Mouse (Mus musculus) CH12.LX (cell line): ENCODE measurements at regions not wholly inside any gene's neighbourhood (a gene's known extent, or its start where the extent isn't known, plus 50 kb on each side); places are given as distances from the start of the nearest gene placed in this dataset.

Experiments used
- DNase-seq: peaks from one replicate; pipeline ENCODE4 v3.0.0-alpha.2; 2013; ENCODE audit errors: extremely low read depth
- H3K27ac ChIP-seq: 2 replicates; pipeline ENCODE4 v1.5.1; 2012; ENCODE audit warnings: low read depth, mild to moderate bottlenecking, control low read depth, moderate library complexity; ENCODE audit not compliant: insufficient read depth
- H3K27me3 ChIP-seq: replicated peaks from 2 replicates; pipeline ENCODE3; 2012; ENCODE audit warnings: inconsistent platforms
- H3K36me3 ChIP-seq, 2 experiments: replicated peaks in 1 of 2; 2 replicates each; pipeline versions ENCODE3 to v1.6.1; 2012; ENCODE audit warnings: inconsistent platforms in 1 of 2, low read length in 1 of 2, mild to moderate bottlenecking in 1 of 2, mixed read lengths in 1 of 2, moderate library complexity in 1 of 2; ENCODE audit not compliant: control insufficient read depth in 1 of 2, insufficient read depth in 1 of 2
- H3K4me1 ChIP-seq, 2 experiments: 2 replicates each; pipeline ENCODE4 v1.6.1; 2012; ENCODE audit warnings: inconsistent platforms in 1 of 2, moderate library complexity in 1 of 2; ENCODE audit not compliant: insufficient read depth in 2 of 2, control insufficient read depth in 1 of 2
- H3K4me2 ChIP-seq: 2 replicates; pipeline ENCODE4 v1.6.1; 2012; ENCODE audit warnings: low read depth, mild to moderate bottlenecking, control low read depth; ENCODE audit not compliant: poor library complexity, insufficient read depth, severe bottlenecking
- H3K4me3 ChIP-seq, 3 experiments: fragments of 150-350 bp in 1 of 3; sonication (generic) in 1 of 3; replicated peaks in 1 of 3; 2 replicates each; pipeline versions ENCODE3 to v1.5.1; 2011 to 2012; ENCODE audit warnings: low read depth in 2 of 3, low read length in 2 of 3, mild to moderate bottlenecking in 2 of 3, moderate library complexity in 2 of 3, control low read depth in 1 of 3, improper control_type of control experiment in 1 of 3, inconsistent platforms in 1 of 3, mixed read lengths in 1 of 3; ENCODE audit not compliant: poor library complexity in 1 of 3
- H3K79me2 ChIP-seq: replicated peaks from 2 replicates; pipeline ENCODE4 v1.6.1; 2012; ENCODE audit warnings: mild to moderate bottlenecking, moderate library complexity; ENCODE audit not compliant: control insufficient read depth, poor library complexity, insufficient read depth, severe bottlenecking; ENCODE audit errors: extremely low read depth
- H3K9ac ChIP-seq: 2 replicates; pipeline ENCODE4 v1.6.1; 2012; ENCODE audit warnings: low read depth, mild to moderate bottlenecking, control low read depth, moderate library complexity; ENCODE audit not compliant: insufficient read depth
- H3K9me3 ChIP-seq: replicated peaks from 2 replicates; pipeline ENCODE3; 2012; ENCODE audit warnings: low read length, inconsistent platforms, mixed read lengths
- CHD2 ChIP-seq: IDR thresholded peaks from 2 replicates; pipeline ENCODE4 v1.6.1; 2011; ENCODE audit warnings: low read length, improper control_type of control experiment
- CTCF ChIP-seq, 2 experiments: IDR thresholded peaks in 1 of 2; conservative IDR thresholded peaks in 1 of 2; 2 replicates each; pipeline ENCODE4 v1.5.1; 2011 to 2012; ENCODE audit warnings: low read depth in 2 of 2, low read length in 2 of 2, improper control_type of control experiment in 1 of 2, inconsistent platforms in 1 of 2, mild to moderate bottlenecking in 1 of 2, moderate library complexity in 1 of 2
- E2F4 ChIP-seq: IDR thresholded peaks from 2 replicates; pipeline ENCODE4 v1.6.1; 2011; ENCODE audit warnings: low read depth, low read length, improper control_type of control experiment; ENCODE audit not compliant: insufficient replicate concordance
- ELF1 ChIP-seq: IDR thresholded peaks from 2 replicates; pipeline ENCODE4 v1.6.1; 2014; ENCODE audit warnings: low read depth, mild to moderate bottlenecking, inconsistent platforms, low read length, improper control_type of control experiment
- GABPA ChIP-seq: IDR thresholded peaks from 2 replicates; pipeline ENCODE4 v1.6.1; 2012; ENCODE audit warnings: low read depth, low read length, improper control_type of control experiment, inconsistent platforms; ENCODE audit not compliant: insufficient replicate concordance
- HCFC1 ChIP-seq: IDR thresholded peaks from 2 replicates; pipeline ENCODE4 v1.6.1; 2012; ENCODE audit warnings: low read depth, mild to moderate bottlenecking, inconsistent platforms, low read length, improper control_type of control experiment
- IRF4 ChIP-seq: IDR thresholded peaks from 2 replicates; pipeline ENCODE4 v1.6.1; 2014; ENCODE audit warnings: low read depth, mild to moderate bottlenecking, inconsistent platforms, low read length, improper control_type of control experiment
- JUN ChIP-seq: IDR thresholded peaks from 2 replicates; pipeline ENCODE4 v1.6.1; 2011; ENCODE audit warnings: low read depth, mild to moderate bottlenecking, low read length, improper control_type of control experiment, moderate library complexity; ENCODE audit not compliant: insufficient read depth
- JUND ChIP-seq: conservative IDR thresholded peaks from 2 replicates; pipeline ENCODE4 v1.6.1; 2011; ENCODE audit warnings: low read depth, low read length, improper control_type of control experiment
- MAFK ChIP-seq: IDR thresholded peaks from 2 replicates; pipeline ENCODE4 v1.6.1; 2011; ENCODE audit warnings: low read length, improper control_type of control experiment; ENCODE audit not compliant: insufficient replicate concordance
- MYC ChIP-seq: IDR thresholded peaks from 2 replicates; pipeline ENCODE4 v1.6.1; 2011; ENCODE audit warnings: low read depth, mild to moderate bottlenecking, improper control_type of control experiment, low read length
- NRF1 ChIP-seq: IDR thresholded peaks from 2 replicates; pipeline ENCODE4 v1.6.1; 2014; ENCODE audit warnings: low read depth, mild to moderate bottlenecking, inconsistent platforms, low read length, improper control_type of control experiment, moderate library complexity
- PAX5 ChIP-seq: IDR thresholded peaks from 2 replicates; pipeline ENCODE4 v1.6.1; 2012; ENCODE audit warnings: low read length, inconsistent platforms, mixed read lengths
- POLR2AphosphoS2 ChIP-seq: IDR thresholded peaks from 2 replicates; pipeline ENCODE4 v1.6.1; 2011; ENCODE audit warnings: low read depth, low read length, improper control_type of control experiment
- RAD21 ChIP-seq: IDR thresholded peaks from 2 replicates; pipeline ENCODE4 v1.6.1; 2011; ENCODE audit warnings: low read depth, mild to moderate bottlenecking, low read length, improper control_type of control experiment, moderate library complexity
- SIN3A ChIP-seq: IDR thresholded peaks from 2 replicates; pipeline ENCODE4 v1.6.1; 2012; ENCODE audit warnings: low read length, improper control_type of control experiment, inconsistent platforms
- SMC3 ChIP-seq: IDR thresholded peaks from 2 replicates; pipeline ENCODE4 v1.6.1; 2011; ENCODE audit warnings: low read depth, low read length, improper control_type of control experiment
- USF1 ChIP-seq: IDR thresholded peaks from 2 replicates; pipeline ENCODE4 v1.6.1; 2014; ENCODE audit warnings: low read depth, mild to moderate bottlenecking, inconsistent platforms, low read length, improper control_type of control experiment
- ZC3H11A ChIP-seq: IDR thresholded peaks from 2 replicates; pipeline ENCODE4 v1.6.1; 2012; ENCODE audit warnings: low read depth, mild to moderate bottlenecking, inconsistent platforms, low read length, improper control_type of control experiment
- ZMIZ1 ChIP-seq: IDR thresholded peaks from 2 replicates; pipeline ENCODE4 v1.6.1; 2012; ENCODE audit warnings: low read depth, mild to moderate bottlenecking, inconsistent platforms, low read length, improper control_type of control experiment
- ZNF384 ChIP-seq: IDR thresholded peaks from 2 replicates; pipeline ENCODE4 v1.6.1; 2012; ENCODE audit warnings: low read depth, low read length, improper control_type of control experiment, inconsistent platforms
- dilution Hi-C: fragments of 300-500 bp; cut with MboI; formaldehyde crosslinking; loops from 2 replicates; pipeline ENCODE4 v1.14.3; 2020; ENCODE audit warnings: low sequenced_read_pairs; ENCODE audit not compliant: extremely low pct_unique_long_range_greater_than_20kb, extremely low pct_ligation_motif_present
- in situ Hi-C: fragments of 300-500 bp; cut with MboI; formaldehyde crosslinking; loops from 3 replicates; pipeline ENCODE4 v1.14.3; 2019; ENCODE audit warnings: low sequenced_read_pairs, low pct_ligation_motif_present, low pct_unique_long_range_greater_than_20kb, mixed read lengths

GRCm38 (mm10) chr11:39653595-39653994, 1041.4 kb downstream of the Mat2b start:
- no peaks in the 10 kb centered on the region for H3K4me1 ChIP-seq
- in situ Hi-C loops: no loop called here
- H3K4me3 ChIP-seq: no peak overlapping the region
- H3K9me3 ChIP-seq: peaks cover 33% of the 10 kb centered on the region
- H3K27ac ChIP-seq: no peak overlapping the region
- no peak overlapping the region for H3K4me2 ChIP-seq
- H3K79me2 ChIP-seq: no peaks in the 10 kb centered on the region
- no peaks in the 10 kb centered on the region for H3K27me3 ChIP-seq
- H3K9ac ChIP-seq: no peak overlapping the region
- DNase-seq: no peak
- TF ChIP-seq CHD2 (no peak), IRF4 (no peak), ZC3H11A (no peak), USF1 (no peak), MYC (no peak), E2F4 (no peak), SIN3A (no peak), ZNF384 (no peak)
- H3K36me3 ChIP-seq: no peaks in the 10 kb centered on the region
- dilution Hi-C loops: no loop called here

- peaks cover 42% of the 10 kb centered on the region for H3K9me3 ChIP-seq
- no peaks in the 10 kb centered on the region for H3K79me2 ChIP-seq
- H3K27ac ChIP-seq: no peak overlapping the region
- no peak for DNase-seq
- no peak overlapping the region for H3K4me3 ChIP-seq
- in situ Hi-C loops: no loop called here
- H3K4me1 ChIP-seq: no peaks in the 10 kb centered on the region
- H3K9ac ChIP-seq: no peak overlapping the region
- no peak for TF ChIP-seq RAD21
- TF ChIP-seq NRF1: no peak
- TF ChIP-seq, all 38 proteins: peak for 0
- dilution Hi-C loops: no loop called here
- Histone ChIP-seq H3K4me2 (no peak overlapping the region), H3K36me3 (no peaks in the 10 kb centered on the region), H3K27me3 (no peaks in the 10 kb centered on the region)
These were observed 1075.6 kb downstream of the Mat2b start for GRCm38 (mm10) chr11:39619356-39619755.

GRCm38 (mm10) chr11:39615843-39616242, 1079.2 kb downstream of the Mat2b start:
- Histone ChIP-seq H3K79me2 (no peaks in the 10 kb centered on the region), H3K27me3 (no peaks in the 10 kb centered on the region), H3K9ac (no peak overlapping the region), H3K27ac (no peak overlapping the region), H3K36me3 (no peaks in the 10 kb centered on the region), H3K9me3 (peaks cover 40% of the 10 kb centered on the region), H3K4me2 (no peak overlapping the region), H3K4me3 (no peak overlapping the region), H3K4me1 (no peaks in the 10 kb centered on the region)
- dilution Hi-C loops (no loop called here), in situ Hi-C loops (no loop called here)
- TF ChIP-seq JUN (no peak), CTCF (conservative IDR thresholded peaks at IDR 0.05 in 1 of 2, IDR thresholded peaks at IDR 0.05 in 1 of 2; ENCODE audit: low read depth in 2 of 2, low read length in 2 of 2) (peak in 1 of 2 experiments; percentile 48; a peak in 2 of 4 replicates), RAD21 (peak; percentile 47), USF1 (no peak), MAFK (no peak), SIN3A (no peak), MYC (no peak), POLR2AphosphoS2 (no peak), IRF4 (no peak), HCFC1 (no peak), NRF1 (no peak), ZC3H11A (no peak), ZMIZ1 (no peak), ELF1 (no peak), PAX5 (no peak), GABPA (no peak), JUND (no peak), SMC3 (peak; percentile 44)
- no peak for DNase-seq
